Mouse (Mus musculus): ENCODE measurements around the gene Gngt2.

DNA sequence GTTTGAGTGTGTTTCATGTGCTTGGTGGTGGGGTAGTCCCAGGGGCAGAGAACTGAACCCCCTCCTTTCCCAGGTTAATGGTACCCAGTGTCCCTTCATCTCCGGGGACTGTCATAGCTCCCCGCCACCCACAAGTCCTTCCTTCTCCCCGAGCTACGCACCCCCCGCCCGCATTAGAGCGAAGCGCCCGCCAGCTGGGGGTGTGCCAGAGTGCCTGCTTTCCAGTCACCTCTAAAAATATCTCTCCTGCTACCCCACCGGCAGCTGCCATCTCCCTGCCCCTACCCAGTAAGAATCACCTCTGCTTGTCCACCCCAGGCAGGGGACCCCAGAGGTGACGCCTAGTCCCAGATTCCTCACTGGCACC, 12.2 kb upstream of the Gngt2 start:
- TF ChIP-seq EP300 (IDR thresholded peaks at IDR 0.05; ENCODE audit: low read depth) (no peak), CTCF (IDR thresholded peaks at IDR 0.05; ENCODE audit: low read depth) (no peak)

Measured in liver, postnatal 0 days (tissue).